Mouse (Mus musculus) heart, postnatal 0 days (tissue): ENCODE data around the gene Gtf2h1. TPM values are rescaled to one million over a fixed set of nuclear protein-coding genes. Genes with fewer than 3 reads are reported as not detected.
A peak's percentile ranks its signal among the peaks of the same experiment; 100 is the strongest.

Experiments
- ATAC-seq: fragments of 200-750 bp; cut with Nextera tagmentation; 2 replicates; pipeline ENCODE4 v1.8.0; 2017; ENCODE audit warnings: low read depth, moderate number of reproducible peaks, moderate library complexity; ENCODE audit not compliant: insufficient read depth
- DNase-seq: peaks from one replicate; pipeline ENCODE4 v3.0.0-alpha.2; 2016; ENCODE audit warnings: low spot score
- H3K27ac ChIP-seq: fragments of 300-500 bp; sonication (generic); 2 replicates; pipeline ENCODE4 v1.5.1; 2014; ENCODE audit warnings: low read depth, mild to moderate bottlenecking
- H3K27me3 ChIP-seq: fragments of 300-500 bp; sonication (generic); 2 replicates; pipeline ENCODE4 v1.6.1; 2014; ENCODE audit warnings: low read length, mixed read lengths; ENCODE audit not compliant: control insufficient read depth, insufficient read depth
- H3K36me3 ChIP-seq: fragments of 300-500 bp; sonication (generic); replicated peaks from 2 replicates; pipeline ENCODE4 v1.6.1; 2014; ENCODE audit warnings: low read length, mixed read lengths; ENCODE audit not compliant: control insufficient read depth, insufficient read depth
- H3K4me1 ChIP-seq: fragments of 300-500 bp; sonication (generic); 2 replicates; pipeline ENCODE4 v1.6.1; 2014; ENCODE audit warnings: antibody characterized with exemption; ENCODE audit not compliant: control insufficient read depth, insufficient read depth
- H3K4me2 ChIP-seq: fragments of 300-500 bp; sonication (generic); 2 replicates; pipeline ENCODE4 v1.6.1; 2014; ENCODE audit warnings: low read depth, mild to moderate bottlenecking, low read length, moderate library complexity
- H3K4me3 ChIP-seq: fragments of 300-500 bp; sonication (generic); 2 replicates; pipeline ENCODE4 v1.5.1; 2014; ENCODE audit warnings: low read depth, low read length
- H3K9ac ChIP-seq: fragments of 300-500 bp; sonication (generic); replicated peaks from 2 replicates; pipeline ENCODE4 v1.6.1; 2014; ENCODE audit warnings: low read depth, low read length, mixed read lengths
- H3K9me3 ChIP-seq: fragments of 300-500 bp; sonication (generic); replicated peaks from 2 replicates; pipeline ENCODE4 v1.6.1; 2016; ENCODE audit warnings: low read length; ENCODE audit not compliant: control insufficient read depth
- CTCF ChIP-seq: IDR thresholded peaks from 2 replicates; pipeline ENCODE4 v1.5.1; 2016; ENCODE audit warnings: antibody characterized with exemption, control low read depth, low read depth
- EP300 ChIP-seq: IDR thresholded peaks from 2 replicates; pipeline ENCODE4 v1.6.1; 2016; ENCODE audit warnings: antibody characterized with exemption, low read depth
- WGBS: fragments of 180-500 bp; shearing (Covaris S2); extraction: QIAGEN DNeasy Blood & Tissue Kit; methylation state at CpG from one replicate; pipeline ENCODE4 v1.1.7; 2014; 5-methylcytosine and 5-hydroxymethylcytosine counted together
- polyA plus RNA-seq: library from polyadenylated mRNA; unstranded; fragments of >200 nt; fragmentation: Nextera tagmentation; extraction: Ambion mirVana; gene quantifications from 2 replicates; pipeline ENCODE4 v1.2.1, GENCODE M21; 2015
- total RNA-seq: library from RNA; depleted of rRNA; stranded (reverse); fragments of >200 nt; gene quantifications from 2 replicates; pipeline ENCODE4 v1.2.3, GENCODE M21; 2014; ENCODE audit warnings: low replicate concordance

Gtf2h1 gene
- total and polyA plus RNA-seq, 2 experiments from 2014 or later: 22.8 to 29.0 TPM

GRCm38 (mm10) chr7:46840787-46841525 lies 45.1 kb downstream of the Gtf2h1 start, which contains the start of gene Ldha:
TSS of gene Ldha (plus strand) at chr7:46841475.
- ATAC-seq (no peak), DNase-seq (no peak)
- H3K9me3 ChIP-seq: no peaks in the 10 kb centered on the region
- TF ChIP-seq EP300: no peak
- TF ChIP-seq CTCF: no peak
- H3K4me2 ChIP-seq: no peak within 1 kb of the TSS
- H3K27ac ChIP-seq: no peak within 1 kb of the TSS
- H3K27me3 ChIP-seq: no peaks in the 10 kb centered on the region
- peaks cover 24% of the 10 kb centered on the region for H3K4me1 ChIP-seq
- H3K4me3 ChIP-seq: no peak within 1 kb of the TSS
- 57% methylated on average over 6 of the region's 6 CpGs for WGBS
- no peaks in the 10 kb centered on the region for H3K36me3 ChIP-seq
- H3K9ac ChIP-seq: no peak within 1 kb of the TSS

- H3K4me3 ChIP-seq: no peak overlapping the region
- TF ChIP-seq EP300: no peak
- TF ChIP-seq CTCF: no peak
- peaks cover 27% of the 10 kb centered on the region for H3K4me1 ChIP-seq
- H3K36me3 ChIP-seq: no peaks in the 10 kb centered on the region
- no peak overlapping the region for H3K27ac ChIP-seq
- no peak for DNase-seq
- WGBS: 49% methylated on average over 5 of the region's 5 CpGs
- H3K4me2 ChIP-seq: no peak overlapping the region
- H3K27me3 ChIP-seq: no peaks in the 10 kb centered on the region
- ATAC-seq: no peak
- H3K9me3 ChIP-seq: no peaks in the 10 kb centered on the region
- no peak overlapping the region for H3K9ac ChIP-seq
Measured at GRCm38 (mm10) chr7:46842278-46842677, 46.4 kb downstream of the Gtf2h1 start.

GRCm38 (mm10) chr7:46843576-46843975 lies 47.7 kb downstream of the Gtf2h1 start:
- H3K27me3 ChIP-seq: no peaks in the 10 kb centered on the region
- H3K9ac ChIP-seq: no peak overlapping the region
- no peak overlapping the region for H3K27ac ChIP-seq
- peaks cover 26% of the 10 kb centered on the region for H3K4me1 ChIP-seq
- no peak for ATAC-seq
- peaks cover 12% of the 10 kb centered on the region for H3K36me3 ChIP-seq
- no peak for TF ChIP-seq CTCF
- no peak for TF ChIP-seq EP300
- no peak for DNase-seq
- no peaks in the 10 kb centered on the region for H3K9me3 ChIP-seq
- H3K4me3 ChIP-seq: no peak overlapping the region
- WGBS: 86% methylated on average over 4 of the region's 4 CpGs
- no peak overlapping the region for H3K4me2 ChIP-seq

- WGBS: under 1% methylated on average over 49 of the region's 51 CpGs
- peak overlapping the region; percentile 78 for H3K9ac ChIP-seq
- H3K4me3 ChIP-seq: peak overlapping the region; percentile 76
- no peaks in the 10 kb centered on the region for H3K27me3 ChIP-seq
- DNase-seq (peak; percentile 91), ATAC-seq (peak; percentile 91)
- H3K36me3 ChIP-seq: peaks cover 30% of the 10 kb centered on the region
- peak overlapping the region; percentile 73 for H3K4me2 ChIP-seq
- no peaks in the 10 kb centered on the region for H3K9me3 ChIP-seq
- peak overlapping the region; percentile 94 for H3K27ac ChIP-seq
- peaks cover 11% of the 10 kb centered on the region for H3K4me1 ChIP-seq
- TF ChIP-seq CTCF (no peak), EP300 (peak; percentile 75)
Measured at GRCm38 (mm10) chr7:46845211-46845977, 49.5 kb downstream of the Gtf2h1 start.

- TF ChIP-seq EP300: peak; percentile 52
- TF ChIP-seq CTCF: no peak
- Histone ChIP-seq H3K4me3 (peak overlapping the region; percentile 76), H3K27me3 (no peaks in the 10 kb centered on the region), H3K9me3 (no peaks in the 10 kb centered on the region), H3K9ac (peak overlapping the region; percentile 78), H3K4me2 (peak overlapping the region; percentile 73), H3K27ac (peak overlapping the region; percentile 94), H3K36me3 (peaks cover 37% of the 10 kb centered on the region), H3K4me1 (peaks cover 11% of the 10 kb centered on the region)
- DNase-seq: peak; percentile 25
- peak; percentile 3; the same call in 1 of the 2 replicates for ATAC-seq
- WGBS: 0% methylated on average over 36 of the region's 36 CpGs
Measured at GRCm38 (mm10) chr7:46845978-46846485, 50.1 kb downstream of the Gtf2h1 start.
